Mouse (Mus musculus) left cerebral cortex, postnatal 10 days (tissue): Measurements from ENCODE around the gene Dad1. TPM values are rescaled to one million over a fixed set of nuclear protein-coding genes. Genes with fewer than 3 reads are reported as not detected.
"Not testable (repeated sequence)": the region's sequence is repeated elsewhere in the genome, so short reads cannot be mapped to it uniquely, and the experiment has no call there.

Experiments used
- DNase-seq, 2 experiments: peaks; one replicate each; pipeline ENCODE4 v3.0.0; 2021 to 2022; ENCODE audit warnings: low spot score in 2 of 2, mixed read lengths in 1 of 2; ENCODE audit errors: extremely low spot score in 1 of 2
- intact Hi-C: fragments of 180-260 bp; cut with DNase I; formaldehyde crosslinking; loops from one replicate; pipeline ENCODE4 v1.15.1; 2025
- total RNA-seq, 2 experiments: library from RNA; stranded (reverse); gene quantifications; 2 replicates each; pipeline ENCODE4 v1.2.3; 2021

The Dad1 gene
- total RNA-seq, 2 experiments from 2014 or later: 121 to 126 TPM

- intact Hi-C loops: loop anchor here (5.0 kb wide), 1 partner anchor 108 kb away; the partner anchor contains the start of gene Oxa1l
- DNase-seq: no peak
These were observed 832 bp upstream of the Dad1 start for GRCm38 (mm10) chr14:54254670-54255202.

- intact Hi-C loops: loop anchor here (5.0 kb wide), 1 partner anchor 112 kb away; the partner anchor contains the start of gene Oxa1l
- no peak for DNase-seq
These were observed 3.8 kb downstream of the Dad1 start for GRCm38 (mm10) chr14:54250122-54250521.

DNA sequence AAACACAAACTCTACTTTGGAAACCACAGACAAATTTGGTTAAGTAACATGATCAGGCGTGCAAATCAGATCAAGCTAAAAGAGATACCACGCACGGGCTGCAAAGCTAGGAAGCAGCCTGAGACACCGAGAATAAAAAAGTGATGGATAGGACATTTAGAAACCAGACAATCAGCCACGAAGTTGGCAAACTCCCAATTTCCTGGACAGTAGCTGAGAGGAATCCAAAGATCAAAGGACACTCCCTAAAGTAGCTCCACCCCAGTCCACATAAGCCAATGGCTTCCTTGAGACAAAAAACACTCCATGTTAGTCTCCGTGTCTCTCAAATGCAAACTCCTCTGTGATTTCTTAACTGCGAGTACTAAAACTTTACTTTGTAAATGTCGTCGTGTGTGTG, 4.6 kb downstream of the Dad1 start:
- intact Hi-C loops: no loop called here
- DNase-seq: no peak

DNA sequence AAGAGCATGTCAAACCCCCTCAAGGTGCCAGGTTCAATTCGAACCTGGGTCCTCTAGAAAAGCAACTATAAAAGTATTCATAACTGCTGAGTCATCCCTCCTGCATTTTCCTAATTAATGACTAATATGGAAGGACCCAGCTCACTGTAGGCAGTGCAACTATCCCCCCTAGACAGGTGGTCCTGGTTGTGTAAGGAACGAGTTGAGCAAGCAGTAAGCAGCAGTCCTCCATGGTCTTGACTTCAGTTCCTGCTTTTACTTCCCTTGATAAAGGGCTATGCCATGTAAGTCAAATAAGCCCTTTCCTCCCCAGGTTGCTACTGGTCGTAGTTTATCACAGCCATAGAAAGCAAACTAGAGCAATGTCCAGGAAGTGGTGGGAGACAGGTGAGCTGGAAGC, 7.7 kb downstream of the Dad1 start:
- intact Hi-C loops: no loop called here
- DNase-seq: no peak

DNA sequence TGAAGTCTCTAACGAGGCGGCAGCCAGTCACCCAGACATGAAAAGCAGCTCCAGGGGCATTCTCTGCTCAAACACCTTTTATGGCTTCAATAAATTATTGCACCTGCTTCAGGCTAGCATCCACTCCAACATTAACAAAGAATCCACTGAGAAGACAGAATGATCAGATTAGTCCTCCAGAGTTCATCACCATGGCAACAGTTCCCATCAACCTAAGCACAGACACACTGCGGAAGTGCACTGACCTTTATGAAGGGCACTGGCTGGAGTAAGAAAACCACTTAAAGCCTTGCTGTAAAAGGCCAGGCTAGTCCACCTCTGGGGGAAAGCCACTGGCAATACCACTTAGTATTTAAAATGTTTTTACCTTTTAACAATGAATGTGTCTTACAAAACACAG, 9.7 kb downstream of the Dad1 start:
- DNase-seq: no peak
- intact Hi-C loops: no loop called here

GRCm38 (mm10) chr14:54240542-54240941, 13.4 kb downstream of the Dad1 start:
- intact Hi-C loops: no loop called here
- no peak for DNase-seq

DNA sequence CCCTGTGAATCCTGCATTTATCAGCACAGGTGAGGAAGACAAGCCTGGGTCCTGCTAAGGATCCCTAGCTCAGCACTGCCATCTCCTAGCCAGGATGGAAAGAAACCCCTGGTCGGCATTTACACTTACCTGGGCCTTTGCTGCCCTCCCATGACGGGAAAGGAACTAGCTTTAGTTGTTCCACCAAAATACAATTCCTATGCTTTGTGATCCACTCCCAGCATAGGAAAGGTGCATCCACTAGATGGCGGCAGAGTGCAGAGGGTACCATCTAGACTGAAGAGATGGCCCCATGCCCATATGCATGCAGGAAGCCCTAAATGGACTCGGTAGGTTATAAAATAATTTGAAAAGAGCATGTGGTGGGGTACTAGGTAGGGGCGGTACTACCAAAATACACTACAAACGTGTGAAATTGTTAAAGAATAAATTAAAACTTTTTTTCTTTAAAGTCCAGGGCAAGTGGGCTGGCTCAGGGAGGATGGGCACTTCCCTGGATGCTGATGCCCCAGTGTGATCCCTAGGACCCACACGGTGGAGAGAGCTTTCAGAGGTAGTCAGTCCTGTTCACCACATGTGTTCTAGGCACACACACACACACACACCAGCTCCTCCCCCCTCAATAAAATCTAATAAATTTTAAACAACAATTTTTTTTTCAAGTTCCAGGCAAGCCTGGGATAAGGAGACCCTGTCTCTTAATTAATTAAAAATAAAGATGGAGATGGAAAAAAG, 14.7 kb downstream of the Dad1 start:
- intact Hi-C loops: no loop called here
- DNase-seq: peak; percentile 64 to 89

- no peak for DNase-seq
- intact Hi-C loops: no loop called here
These were observed 17.0 kb downstream of the Dad1 start for GRCm38 (mm10) chr14:54236881-54237280.

DNA sequence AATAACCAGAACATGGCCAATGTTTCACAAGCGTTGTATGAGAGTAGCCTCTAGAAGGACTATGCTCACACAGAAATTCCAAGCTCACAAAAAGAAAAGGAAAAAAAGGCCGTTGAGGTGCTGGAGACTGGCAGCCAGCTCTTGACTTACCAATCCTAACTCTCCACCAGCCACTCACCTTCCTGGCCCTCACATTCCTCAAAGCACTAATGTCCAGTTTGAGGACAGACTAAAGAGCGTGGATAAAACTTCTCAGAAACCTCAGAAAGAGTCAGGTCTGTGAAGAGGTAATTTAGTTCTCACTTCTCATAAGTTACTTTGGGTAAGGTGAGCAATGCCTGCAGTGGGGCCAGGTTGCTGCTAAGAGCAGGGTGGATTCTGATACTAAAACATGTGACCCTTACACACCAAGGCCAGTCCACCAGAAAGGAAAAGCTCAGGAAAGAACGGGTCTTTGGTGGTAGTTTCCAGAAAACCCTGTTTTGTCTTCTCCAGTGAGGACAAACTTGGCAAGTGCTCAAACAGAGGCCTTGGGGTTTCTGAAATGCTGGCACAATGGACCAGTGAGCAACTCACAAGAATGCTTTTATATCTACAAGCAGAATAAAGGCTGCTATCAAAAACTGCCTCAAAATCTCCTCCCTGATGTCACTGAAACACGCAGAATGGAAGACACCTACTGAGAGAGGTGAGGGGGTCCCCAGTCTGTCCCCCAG, 17.9 kb downstream of the Dad1 start:
- intact Hi-C loops: no loop called here
- DNase-seq: no peak

DNA sequence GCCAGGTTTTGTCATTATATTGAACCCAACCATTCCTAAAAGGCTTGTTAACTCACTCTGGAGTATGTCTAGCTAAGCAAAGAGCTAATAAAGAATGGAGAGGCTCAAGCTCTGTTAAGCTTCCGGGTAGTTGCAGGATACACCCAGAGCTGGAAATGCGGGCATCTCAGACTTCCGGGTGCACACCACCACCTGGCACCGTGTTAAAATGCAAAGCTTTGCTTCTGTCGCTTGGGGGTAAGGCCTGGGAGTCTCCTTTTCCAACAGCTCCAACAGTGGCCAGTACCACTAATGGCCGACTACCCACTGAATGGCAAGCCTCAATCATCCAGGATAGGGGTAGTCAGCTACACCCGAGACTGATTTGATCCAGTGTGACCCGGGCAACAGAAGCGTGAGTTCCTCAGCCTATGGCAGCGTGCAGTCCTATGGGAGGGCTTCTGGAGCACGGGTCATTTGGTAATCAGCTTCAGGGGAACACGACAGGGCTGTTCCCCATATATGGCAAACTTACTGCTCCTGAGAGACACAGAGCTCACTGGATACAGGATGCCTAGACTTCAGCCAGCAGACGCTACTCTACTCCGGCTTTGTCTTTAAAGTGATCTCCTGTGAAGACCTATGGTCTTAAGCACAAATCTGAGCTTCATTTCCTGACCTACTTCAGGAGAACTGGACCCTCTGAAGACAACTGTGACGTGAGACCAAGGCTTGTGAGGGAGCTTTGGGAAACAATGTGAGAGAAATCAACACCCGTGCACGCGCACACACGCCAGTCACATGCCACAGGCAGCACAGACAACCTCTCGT, 19.5 kb downstream of the Dad1 start:
- intact Hi-C loops: no loop called here
- DNase-seq: no peak

- DNase-seq: no peak
- intact Hi-C loops: no loop called here
These were observed 20.3 kb downstream of the Dad1 start for GRCm38 (mm10) chr14:54233559-54234143.

DNA sequence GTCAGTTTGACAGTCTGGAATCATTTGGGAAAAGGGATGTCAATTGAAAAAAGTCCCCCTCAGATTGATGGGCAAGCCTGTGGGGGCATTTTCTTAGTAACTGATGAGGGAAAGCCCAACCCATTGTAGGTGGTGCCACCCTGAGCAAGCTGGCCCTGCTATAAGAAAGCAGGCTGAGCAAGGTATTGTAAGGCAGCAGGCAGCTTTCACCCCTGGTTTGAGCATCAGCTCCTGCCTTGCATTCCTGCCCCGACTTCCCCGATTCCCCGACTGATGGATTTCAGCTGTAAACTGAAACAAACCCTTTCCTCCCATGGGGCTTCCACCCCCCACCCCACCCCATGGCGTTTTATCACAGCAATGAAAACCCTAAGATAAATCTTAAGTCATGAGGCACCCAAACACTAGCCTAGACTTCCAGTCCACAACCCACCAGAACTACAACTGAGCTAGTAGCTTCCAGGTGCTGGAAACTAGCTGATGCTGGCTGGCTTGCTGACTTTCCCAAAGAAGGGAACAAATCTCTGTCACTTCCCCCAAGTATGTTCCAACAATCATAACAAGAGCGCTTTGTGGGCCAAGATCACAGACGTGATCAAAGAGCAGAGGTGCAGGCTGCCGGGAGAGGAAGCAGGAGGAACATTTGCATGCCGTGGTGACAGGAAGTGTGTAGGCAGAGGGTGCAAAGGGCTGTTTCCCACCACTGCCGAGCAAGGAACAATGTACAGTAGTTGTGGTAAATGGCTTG, 20.9 kb downstream of the Dad1 start:
- intact Hi-C loops: no loop called here
- DNase-seq: peak in 1 of 2 experiments; percentile 75

DNA sequence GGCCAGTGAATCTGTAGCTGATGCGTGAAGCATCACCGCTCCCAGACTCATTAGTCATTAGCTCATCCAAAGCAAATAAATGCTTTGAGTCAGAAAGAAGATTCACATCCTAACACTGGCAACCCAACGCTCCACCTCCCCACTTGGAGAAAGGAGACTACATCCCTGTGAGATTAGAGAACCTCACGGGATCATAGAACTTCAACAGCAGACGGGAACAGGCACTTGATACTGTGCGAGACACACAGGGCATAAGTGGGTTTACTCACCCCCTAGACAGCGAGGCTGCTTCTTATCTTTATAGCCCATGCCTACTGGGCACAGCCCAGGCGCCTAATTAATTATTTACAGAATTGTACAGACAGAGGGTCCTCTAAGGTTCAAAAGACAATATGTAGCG, 21.8 kb downstream of the Dad1 start:
- intact Hi-C loops: no loop called here
- DNase-seq: no peak

DNA sequence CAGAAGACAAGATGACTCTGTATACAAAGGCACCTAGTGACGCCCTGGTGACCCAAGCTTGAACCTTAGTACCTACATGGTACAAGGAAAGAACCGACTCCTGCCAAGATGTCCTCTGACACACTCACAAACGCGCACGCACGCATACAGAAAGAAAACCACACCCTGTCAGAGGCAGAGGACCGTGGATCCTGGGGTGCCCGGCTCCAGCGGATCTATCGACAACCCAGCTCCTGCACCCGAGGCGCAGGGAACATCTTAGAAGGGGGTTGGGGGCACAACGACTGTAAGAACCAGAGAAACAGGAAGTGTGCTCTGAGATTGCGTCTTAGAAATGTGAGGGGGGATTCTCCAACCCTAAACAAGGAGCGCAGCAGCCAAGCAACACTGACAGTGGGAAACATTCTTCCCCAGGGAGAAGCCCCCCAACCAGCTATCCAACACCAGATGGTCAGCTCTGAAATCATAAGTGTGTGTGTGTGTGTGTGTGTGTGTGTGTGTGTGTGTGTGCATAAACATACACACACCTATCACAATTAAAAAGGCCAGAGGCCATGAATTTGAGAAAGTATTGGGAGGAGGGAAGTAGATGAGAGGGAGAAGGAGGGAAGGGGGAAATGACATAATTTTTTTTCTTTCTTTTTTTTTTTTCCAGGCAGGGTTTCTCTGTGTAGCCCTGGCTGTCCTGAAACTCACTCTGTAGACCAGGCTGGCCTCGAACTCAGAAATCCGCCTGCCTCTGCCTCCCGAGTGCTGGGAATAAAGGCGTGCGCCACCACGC, 22.5 kb downstream of the Dad1 start:
- intact Hi-C loops: no loop called here
- no peak for DNase-seq

GRCm38 (mm10) chr14:54230638-54231150, 23.2 kb downstream of the Dad1 start:
- intact Hi-C loops: no loop called here
- no peak for DNase-seq

DNA sequence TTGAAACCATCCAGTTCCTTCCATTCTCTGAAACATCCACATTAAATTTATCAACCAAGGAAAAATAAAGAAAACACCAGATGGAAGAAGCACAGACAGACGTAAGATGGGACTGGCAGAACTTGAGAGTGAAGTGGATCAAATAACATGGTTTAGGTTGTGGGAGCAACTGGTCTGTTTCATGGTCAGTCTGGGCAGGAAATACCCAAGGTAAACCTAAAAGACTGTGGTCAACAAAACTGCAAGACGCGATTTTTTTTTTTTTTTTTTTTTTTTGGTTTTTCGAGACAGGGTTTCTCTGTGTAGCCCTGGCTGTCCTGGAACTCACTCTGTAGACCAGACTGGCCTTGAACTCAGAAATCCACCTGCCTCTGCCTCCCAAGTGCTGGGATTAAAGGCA, 24.1 kb downstream of the Dad1 start:
- intact Hi-C loops: loop anchor here (2.0 to 5.0 kb wide), 3 partner anchors 163 to 411 kb away; partner anchors contain the start of genes Cdh24 and Gm17606
- DNase-seq: not testable (repeated sequence)
